In genomic region chr5:30214889-30215288, GRCm38 (mm10) we compare ENCODE assay signal across 10 mouse cellular contexts. TPM values are rescaled to one million over a fixed set of nuclear protein-coding genes. Genes with fewer than 3 reads are reported as not detected.
DNase-seq lines count a peak whose midpoint lies in the region; ATAC-seq and TF ChIP-seq lines count a peak whose summit lies in the region.
"Had no signal": no experiment of that assay in that cellular context is flagged by ENCODE, and none has a peak within 500 bp of the region (broad histone marks: within the 10 kb centered on the region; RNA-seq: fewer than 3 reads in every experiment).

No protein-coding gene starts in this region.

- intact Hi-C loops in heart, postnatal 14 days (cut with DNase I), result loop anchor here (5.0 to 10.0 kb wide), 2 partner anchors 267 to 420 kb away; no protein-coding TSS in a partner anchor

- H3K9me3 ChIP-seq in forebrain, embryonic 11.5 days (ENCODE audit: control insufficient read depth, low read length), result no peaks in the 10 kb centered on the region
- H3K9me3 ChIP-seq in forebrain, embryonic 12.5 days, result no peaks in the 10 kb centered on the region
- no peaks in the 10 kb centered on the region for H3K9me3 ChIP-seq in liver, embryonic 11.5 days (ENCODE audit: control insufficient read depth, low read length)
- H3K9me3 ChIP-seq: G1E had no signal

- H3K4me1 ChIP-seq in forebrain, embryonic 11.5 days (replicated peaks; ENCODE audit: control insufficient read depth, insufficient read depth, low read length), result no peaks in the 10 kb centered on the region
- H3K4me1 ChIP-seq in forebrain, embryonic 12.5 days, result no peaks in the 10 kb centered on the region
- H3K4me1 ChIP-seq in spleen, adult 2 months (ENCODE audit: control insufficient read depth, insufficient read depth, insufficient read length), result no peaks in the 10 kb centered on the region
- H3K4me1 ChIP-seq in liver, embryonic 11.5 days (replicated peaks; ENCODE audit: control insufficient read depth, insufficient read depth, low read length), result no peaks in the 10 kb centered on the region

- DNase-seq in forebrain, embryonic 11.5 days (ENCODE audit: low spot score), result peak; percentile 73
- DNase-seq in spleen, adult 2 months (ENCODE audit: low read depth in 1 of 2, low spot score in 2 of 2), result peak; percentile 19 to 46
- DNase-seq in spleen, postnatal 36 days (ENCODE audit: low spot score in 2 of 2), result no peak
- peak; percentile 63 for DNase-seq in cerebellum, adult 8-10 months
- DNase-seq in heart, postnatal 14 days, result peak; percentile 64 to 77
- DNase-seq in liver, embryonic 11.5 days (ENCODE audit: low spot score), result peak; percentile 43
- DNase-seq in right cerebral cortex, postnatal 10 days (ENCODE audit: low spot score in 2 of 2), result peak; percentile 63 to 83

- H3K36me3 ChIP-seq in forebrain, embryonic 11.5 days (ENCODE audit: control insufficient read depth, insufficient read depth, low read length), result no peaks in the 10 kb centered on the region
- H3K36me3 ChIP-seq in forebrain, embryonic 12.5 days (replicated peaks), result no peaks in the 10 kb centered on the region
- no peaks in the 10 kb centered on the region for H3K36me3 ChIP-seq in spleen, adult 2 months (ENCODE audit: control insufficient read depth, insufficient read depth, low read length)
- H3K36me3 ChIP-seq in liver, embryonic 11.5 days (ENCODE audit: control insufficient read depth, insufficient read depth, low read length), result no peaks in the 10 kb centered on the region
- H3K36me3 ChIP-seq: G1E; heart, embryonic 13.5 days had no signal

- WGBS in forebrain, embryonic 11.5 days, result 12% methylated on average over 4 of the region's 4 CpGs
- WGBS in forebrain, embryonic 12.5 days, result 14% methylated on average over 4 of the region's 4 CpGs
- WGBS in spleen, adult 2 months, result 7% methylated on average over 4 of the region's 4 CpGs
- WGBS in liver, embryonic 11.5 days, result 15% methylated on average over 4 of the region's 4 CpGs

- ATAC-seq in forebrain, embryonic 11.5 days (replicated peaks; ENCODE audit: low FRiP score), result no peak
- no peak for ATAC-seq in forebrain, embryonic 12.5 days (ENCODE audit: low FRiP score)
- no peak for ATAC-seq in liver, embryonic 11.5 days (replicated peaks; ENCODE audit: low FRiP score)

- TF ChIP-seq POLR2A in spleen, adult 2 months (IDR thresholded peaks at IDR 0.05; ENCODE audit: low read depth, low read length), result no peak

- no peak overlapping the region for H3K4me2 ChIP-seq in forebrain, embryonic 11.5 days (ENCODE audit: low read depth, low read length, severe bottlenecking)
- no peak overlapping the region for H3K4me2 ChIP-seq in forebrain, embryonic 12.5 days
- H3K4me2 ChIP-seq in liver, embryonic 11.5 days, result no peak overlapping the region
- H3K4me2 ChIP-seq: heart, embryonic 13.5 days had no signal

- H3K9ac ChIP-seq in forebrain, embryonic 11.5 days (ENCODE audit: low read length), result no peak overlapping the region
- H3K9ac ChIP-seq in forebrain, embryonic 12.5 days, result no peak overlapping the region
- H3K9ac ChIP-seq in liver, embryonic 11.5 days (ENCODE audit: low read depth, low read length), result no peak overlapping the region
- H3K9ac ChIP-seq: heart, embryonic 13.5 days had no signal

- no peaks in the 10 kb centered on the region for H3K27me3 ChIP-seq in forebrain, embryonic 11.5 days (ENCODE audit: control insufficient read depth, insufficient read depth, low read length)
- no peaks in the 10 kb centered on the region for H3K27me3 ChIP-seq in forebrain, embryonic 12.5 days
- H3K27me3 ChIP-seq in spleen, adult 2 months (ENCODE audit: control insufficient read depth, insufficient read depth, low read length), result no peaks in the 10 kb centered on the region
- H3K27me3 ChIP-seq in liver, embryonic 11.5 days (replicated peaks; ENCODE audit: control insufficient read depth, insufficient read depth, low read length), result no peaks in the 10 kb centered on the region

- TF ChIP-seq CTCF in spleen, adult 2 months (IDR thresholded peaks at IDR 0.05; ENCODE audit: extremely low read depth, insufficient read depth, insufficient read length, insufficient replicate concordance), result no peak

- no peak overlapping the region for H3K27ac ChIP-seq in forebrain, embryonic 11.5 days (ENCODE audit: low read depth, low read length)
- no peak overlapping the region for H3K27ac ChIP-seq in forebrain, embryonic 12.5 days
- H3K27ac ChIP-seq in spleen, adult 2 months (ENCODE audit: insufficient read depth, low read length), result no peak overlapping the region
- H3K27ac ChIP-seq in liver, embryonic 11.5 days (ENCODE audit: low read depth, low read length), result no peak overlapping the region
- H3K27ac ChIP-seq: heart, embryonic 13.5 days had no signal

- H3K4me3 ChIP-seq in forebrain, embryonic 11.5 days (ENCODE audit: low read depth, low read length), result no peak overlapping the region
- no peak overlapping the region for H3K4me3 ChIP-seq in forebrain, embryonic 12.5 days (replicated peaks)
- H3K4me3 ChIP-seq in spleen, adult 2 months (ENCODE audit: extremely low read depth, insufficient read depth, insufficient read length), result no peak overlapping the region
- H3K4me3 ChIP-seq in liver, embryonic 11.5 days (ENCODE audit: low read depth, low read length), result no peak overlapping the region
- H3K4me3 ChIP-seq: heart, embryonic 13.5 days had no signal

RNA-seq across cellular contexts. Expression of gene Adgrf3, which starts 9.4 kb away (rescaled TPM):
- polyA plus RNA-seq in forebrain, embryonic 11.5 days (2014; fragmentation: Nextera tagmentation; extraction: Ambion mirVana), result not detected in 2 replicates
- polyA plus RNA-seq in forebrain, embryonic 12.5 days (2016; fragmentation: Nextera tagmentation; extraction: Ambion mirVana), result not detected in 2 replicates
- 0.08 and 0.09 TPM in 2 replicates for polyA plus RNA-seq in spleen, adult 2 months (2012; rRNA removed)
- total RNA-seq in heart, postnatal 14 days (2021), result under 1 TPM; 0.14 to 0.29 TPM
- polyA plus RNA-seq in liver, embryonic 11.5 days (2014; fragmentation: Nextera tagmentation; extraction: Ambion mirVana), result not detected in 2 replicates

RNA-seq across cellular contexts. Expression of gene Selenoi, which starts 17.5 kb away (rescaled TPM):
- polyA plus RNA-seq in forebrain, embryonic 11.5 days (2014; fragmentation: Nextera tagmentation; extraction: Ambion mirVana), result 22.7 and 24.1 TPM in 2 replicates
- polyA plus RNA-seq in forebrain, embryonic 12.5 days (2016; fragmentation: Nextera tagmentation; extraction: Ambion mirVana), result 24.8 and 25.5 TPM in 2 replicates
- polyA plus RNA-seq in spleen, adult 2 months (2012; rRNA removed), result 14.3 and 16.1 TPM in 2 replicates
- total RNA-seq in heart, postnatal 14 days (2021), result 10 to 100 TPM; 18.5 to 20.7 TPM
- polyA plus RNA-seq in liver, embryonic 11.5 days (2014; fragmentation: Nextera tagmentation; extraction: Ambion mirVana), result 28.2 and 31.3 TPM in 2 replicates

RNA-seq across cellular contexts. Expression of gene Hadhb, which starts 59.8 kb away (rescaled TPM):
- 105 and 108 TPM in 2 replicates for polyA plus RNA-seq in forebrain, embryonic 11.5 days (2014; fragmentation: Nextera tagmentation; extraction: Ambion mirVana)
- polyA plus RNA-seq in forebrain, embryonic 12.5 days (2016; fragmentation: Nextera tagmentation; extraction: Ambion mirVana), result 84.0 and 88.9 TPM in 2 replicates
- polyA plus RNA-seq in spleen, adult 2 months (2012; rRNA removed), result 35.7 and 37.8 TPM in 2 replicates
- total RNA-seq in heart, postnatal 14 days (2021), result 1,000 to 10,000 TPM; 1,750 to 1,828 TPM
- polyA plus RNA-seq in liver, embryonic 11.5 days (2014; fragmentation: Nextera tagmentation; extraction: Ambion mirVana), result 145 and 167 TPM in 2 replicates

RNA-seq across cellular contexts. Expression of gene Hadha, which starts 59.9 kb away (rescaled TPM):
- polyA plus RNA-seq in forebrain, embryonic 11.5 days (2014; fragmentation: Nextera tagmentation; extraction: Ambion mirVana), result 93.1 and 97.4 TPM in 2 replicates
- 86.8 and 94.8 TPM in 2 replicates for polyA plus RNA-seq in forebrain, embryonic 12.5 days (2016; fragmentation: Nextera tagmentation; extraction: Ambion mirVana)
- 29.4 and 32.0 TPM in 2 replicates for polyA plus RNA-seq in spleen, adult 2 months (2012; rRNA removed)
- 1,000 to 10,000 TPM; 1,294 to 1,315 TPM for total RNA-seq in heart, postnatal 14 days (2021)
- polyA plus RNA-seq in liver, embryonic 11.5 days (2014; fragmentation: Nextera tagmentation; extraction: Ambion mirVana), result 122 and 128 TPM in 2 replicates

Comparison
In these comparisons a context has a peak if more than half of its experiments do, and no peak if none do; other contexts are left out.
1. DNase-seq: peak in forebrain, embryonic 11.5 days (single experiment), spleen, adult 2 months (2 of 2), cerebellum, adult 8-10 months (single experiment), heart, postnatal 14 days (2 of 2), liver, embryonic 11.5 days (single experiment) and right cerebral cortex, postnatal 10 days (2 of 2); none in spleen, postnatal 36 days (0 of 2).